Mouse (Mus musculus) gastrocnemius, postnatal 25 days (tissue): ENCODE results near the gene Bend5. TPM values are rescaled to one million over a fixed set of nuclear protein-coding genes. Genes with fewer than 3 reads are reported as not detected.

Experiments
- DNase-seq: peaks from one replicate; pipeline ENCODE4 v3.0.0; 2022
- total RNA-seq, 2 experiments: library from RNA; stranded (reverse); gene quantifications; 1 replicate in 1 of 2; 2 replicates in 1 of 2; pipeline ENCODE4 v1.2.3; 2021

The Bend5 gene
- total RNA-seq, 2 experiments from 2014 or later = 0.32 to 1.1 TPM

DNA sequence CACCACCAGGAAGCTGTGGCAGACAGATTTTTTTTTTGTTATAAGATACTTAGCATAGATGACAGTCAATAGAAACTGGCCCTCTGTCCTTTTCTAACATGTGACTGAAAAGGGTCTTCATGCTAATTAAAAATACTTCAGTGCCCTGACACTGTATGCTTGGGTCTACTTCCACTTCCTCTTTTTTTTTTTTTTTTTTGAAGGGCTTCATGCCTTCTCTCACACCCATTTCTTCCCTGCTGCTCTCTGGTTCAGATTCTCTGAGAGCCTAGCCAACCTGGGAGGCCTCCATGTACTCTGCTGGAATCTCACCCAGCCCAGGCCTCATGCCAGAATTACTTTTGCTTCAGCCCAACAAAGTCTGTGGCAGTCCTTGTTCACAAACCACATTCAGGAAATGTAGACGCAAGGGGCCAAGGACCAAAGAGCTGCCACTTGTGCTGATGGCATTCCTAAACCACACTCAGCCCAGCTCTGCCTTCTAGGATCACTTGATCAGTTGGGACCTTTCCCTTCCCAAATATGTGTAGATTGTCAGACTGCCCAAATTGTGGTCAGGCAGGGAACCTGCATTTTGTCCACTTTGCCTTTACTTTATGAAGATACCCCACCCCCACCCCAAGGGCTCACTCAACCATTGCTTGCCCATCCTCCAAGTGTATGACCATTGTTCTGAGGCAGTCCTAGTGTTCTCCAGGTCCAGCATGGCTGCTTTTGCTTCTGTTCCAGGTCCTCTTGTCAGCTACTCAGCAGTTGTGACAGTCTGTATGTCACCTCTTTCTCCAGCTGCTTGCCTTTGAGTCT lies 27.8 kb downstream of the Bend5 start:
- peak; percentile 41 for DNase-seq

DNA sequence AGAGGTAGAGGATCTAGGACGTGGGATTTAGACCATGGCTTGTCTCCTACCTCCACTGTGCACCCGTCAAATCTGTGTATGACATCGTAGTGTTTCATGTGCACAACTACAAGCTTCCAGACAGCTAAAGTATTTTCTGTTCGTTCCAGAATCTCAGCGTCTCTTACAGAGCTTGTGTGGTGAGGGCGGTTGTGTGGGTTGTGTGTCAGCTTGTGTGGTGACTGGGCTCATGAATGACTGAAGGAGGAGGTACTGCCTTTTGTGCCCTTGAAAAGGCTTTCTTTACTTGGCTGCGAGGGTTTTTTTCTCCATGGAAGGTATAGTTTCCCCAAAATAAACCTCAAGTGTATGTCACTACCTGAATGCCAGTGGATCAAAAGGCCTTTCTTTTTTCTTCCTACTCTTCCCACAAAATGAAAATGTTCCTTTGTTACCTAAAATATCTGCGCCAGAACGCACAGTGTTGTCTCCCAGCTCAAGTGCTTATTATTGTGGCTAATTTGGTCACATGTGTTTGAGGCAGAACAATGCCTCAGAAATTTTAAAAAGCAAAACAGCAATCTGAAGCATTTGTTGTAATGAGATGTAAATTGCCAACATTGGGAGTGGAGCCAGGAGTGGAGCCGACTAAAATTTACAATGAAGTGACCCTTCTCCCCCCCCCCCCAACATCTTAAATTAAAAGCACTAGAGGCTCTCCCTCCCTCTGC lies 29.3 kb downstream of the Bend5 start:
- no peak for DNase-seq

DNA sequence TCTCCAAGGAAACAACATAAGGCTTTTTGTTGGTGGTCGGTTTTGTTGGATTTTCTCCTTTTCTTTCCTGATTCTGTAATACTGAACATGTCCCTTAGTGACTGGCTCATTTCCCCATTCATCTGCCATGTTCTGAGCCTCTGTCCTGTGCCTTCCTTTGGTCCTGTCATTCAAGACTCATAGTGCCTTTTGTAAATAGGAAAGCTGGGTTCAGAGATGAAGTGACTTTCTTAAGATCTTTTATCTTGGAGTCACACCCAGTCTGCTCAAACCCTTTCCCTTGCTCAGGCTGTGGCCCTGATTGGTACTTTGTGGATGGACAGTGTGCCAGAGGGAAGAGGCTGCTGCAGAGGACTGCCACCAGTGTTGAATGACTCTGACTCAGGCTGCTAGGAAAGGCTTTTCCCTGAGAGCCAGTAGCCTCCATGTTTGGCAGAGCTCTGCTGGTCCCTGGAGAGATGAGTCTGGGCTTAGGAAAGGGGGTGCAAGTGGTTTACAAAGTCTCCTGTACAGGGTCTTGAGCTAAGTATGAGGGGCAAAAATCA lies 29.9 kb downstream of the Bend5 start:
- DNase-seq = no peak

DNA sequence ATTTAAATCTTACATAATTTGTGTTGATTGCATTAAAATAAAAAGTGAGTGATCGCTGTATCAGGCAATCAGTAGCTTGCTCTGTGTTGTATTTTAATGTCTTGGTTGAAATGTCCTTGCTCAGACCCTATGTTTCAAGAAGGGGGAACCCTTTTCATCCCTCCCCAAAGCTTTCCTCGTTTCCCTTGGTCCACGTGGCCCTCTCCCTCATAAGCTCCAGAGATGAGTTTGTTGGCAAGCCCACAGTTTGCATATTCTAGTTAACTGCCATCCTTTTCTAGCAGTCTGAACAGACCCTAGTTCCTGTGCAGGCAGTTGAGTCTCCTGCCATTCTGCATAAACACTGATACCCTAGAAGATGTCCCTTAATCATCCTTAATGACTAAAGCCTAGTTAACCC lies 33.1 kb downstream of the Bend5 start:
- DNase-seq = no peak

DNA sequence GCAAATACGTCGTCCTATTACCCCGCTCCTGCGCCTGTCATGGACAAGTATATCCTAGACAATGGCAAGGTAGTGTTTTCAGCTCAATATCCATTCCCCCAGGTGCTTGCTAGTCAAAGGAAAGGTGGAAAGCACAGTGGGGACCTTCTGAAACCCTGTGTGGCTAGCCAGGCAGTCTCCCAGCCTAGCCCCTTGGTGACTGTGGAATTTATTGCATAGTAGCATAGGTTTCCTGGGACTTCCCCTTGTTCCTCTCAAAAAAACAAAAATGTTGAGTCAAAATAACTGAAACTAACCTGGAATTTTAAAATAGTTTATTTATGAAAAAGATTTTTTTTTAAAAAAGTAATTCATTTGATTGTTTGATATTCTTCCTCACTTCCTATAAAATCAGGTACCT lies 33.8 kb downstream of the Bend5 start:
- no peak for DNase-seq

DNA sequence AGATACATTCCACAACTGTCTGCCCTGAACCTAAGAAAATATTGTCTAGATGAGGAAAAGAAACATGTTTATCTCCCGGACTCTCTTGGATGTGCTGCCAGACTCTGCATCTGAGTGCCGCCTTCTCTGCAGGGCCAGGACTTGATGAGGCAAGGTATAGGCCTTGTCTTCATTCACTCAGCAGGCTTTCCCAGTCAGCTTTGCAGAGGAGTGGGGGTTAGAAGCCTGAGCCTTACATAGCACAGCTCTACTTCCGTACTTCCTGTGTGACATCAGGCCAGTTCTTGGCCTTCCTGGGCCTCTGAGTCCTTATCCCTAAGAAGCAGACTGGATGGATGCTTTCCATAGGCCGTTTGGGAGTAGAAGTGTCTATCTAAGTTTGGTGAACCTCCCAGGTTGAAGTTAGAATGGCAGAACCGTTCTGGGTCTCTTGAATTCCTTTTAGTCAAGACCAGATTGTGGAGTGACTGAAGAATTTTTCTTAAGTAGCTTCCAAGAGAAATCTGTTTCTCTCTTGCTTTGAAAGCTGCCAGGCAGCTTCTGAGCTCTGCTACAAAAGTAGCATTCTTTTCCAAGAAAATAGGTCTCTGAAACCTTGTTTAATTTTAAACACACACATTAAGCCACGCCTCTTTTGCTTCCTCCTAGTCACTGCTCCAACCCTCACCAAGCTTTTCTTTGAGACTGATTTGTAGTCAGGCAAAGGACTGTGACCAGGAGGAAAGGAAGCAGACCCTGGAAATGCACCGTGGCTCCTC lies 34.8 kb downstream of the Bend5 start:
- no peak for DNase-seq

DNA sequence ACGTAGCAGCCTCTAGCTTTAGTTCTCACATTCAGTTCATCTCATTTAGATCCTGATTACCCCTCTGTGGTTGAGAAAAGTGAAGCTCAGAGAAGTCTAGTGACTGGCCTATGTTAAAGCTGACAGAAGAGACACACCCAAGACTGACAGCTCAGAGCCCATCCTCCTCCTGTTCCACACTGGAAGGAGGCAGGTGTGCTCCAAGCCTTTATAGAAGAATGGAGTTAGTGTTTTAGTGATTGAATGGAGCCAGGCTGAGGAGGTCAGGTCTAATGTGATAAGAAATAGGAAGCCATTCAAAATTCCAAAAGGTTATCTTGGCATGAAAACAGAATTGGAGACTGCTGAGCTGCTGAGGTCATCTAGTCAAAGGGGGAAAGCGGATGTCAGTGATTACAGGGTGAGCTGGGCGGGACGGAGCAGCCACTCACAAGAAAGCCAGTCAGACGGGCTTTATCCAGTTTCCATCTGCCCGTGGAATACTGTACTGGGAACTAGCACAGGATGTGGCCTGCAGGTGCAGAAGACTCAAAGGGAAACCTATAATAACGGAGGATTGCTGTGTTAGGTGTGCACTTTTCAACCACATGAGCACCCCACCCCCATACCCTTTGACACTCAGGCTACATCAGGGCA lies 36.6 kb downstream of the Bend5 start:
- DNase-seq = no peak

DNA sequence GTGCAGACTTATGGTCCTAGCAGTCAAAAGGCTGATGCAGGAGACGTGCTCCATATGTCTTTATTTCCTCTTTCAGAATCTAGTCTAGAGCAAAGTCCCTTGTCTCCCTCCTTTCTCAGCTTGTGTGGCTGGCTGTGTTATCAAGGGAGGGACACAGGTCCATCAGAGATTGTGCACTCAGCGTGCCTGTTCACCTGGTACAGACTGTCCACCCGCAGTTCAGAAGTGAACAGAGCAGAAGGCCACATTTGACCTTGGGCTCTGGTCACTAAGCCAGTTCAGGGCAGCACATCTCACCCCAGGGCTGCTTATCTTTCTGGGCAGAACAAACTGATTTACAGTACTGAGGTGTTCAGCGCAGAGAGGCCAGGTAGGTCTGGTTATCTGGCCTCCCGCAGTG lies 37.4 kb downstream of the Bend5 start:
- no peak for DNase-seq

DNA sequence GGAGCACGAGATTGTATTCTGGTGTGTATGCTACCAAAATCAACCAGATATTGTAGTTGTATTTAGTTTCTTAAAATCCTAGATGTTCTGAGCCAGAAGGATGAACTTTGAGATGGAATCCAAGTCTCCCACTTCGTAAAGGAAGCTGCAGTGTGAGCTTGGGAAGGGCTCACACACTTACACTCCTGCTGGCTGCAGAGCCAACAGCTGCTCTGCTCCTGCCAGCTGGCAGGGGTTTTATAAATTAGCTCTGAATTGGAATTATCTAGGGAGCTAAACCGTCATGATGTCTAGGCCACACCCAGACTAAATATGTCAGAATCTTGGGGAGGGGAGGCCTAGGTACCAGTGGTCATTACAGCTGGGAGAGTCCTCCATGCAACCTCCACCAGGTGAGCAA lies 38.5 kb downstream of the Bend5 start:
- DNase-seq = no peak

DNA sequence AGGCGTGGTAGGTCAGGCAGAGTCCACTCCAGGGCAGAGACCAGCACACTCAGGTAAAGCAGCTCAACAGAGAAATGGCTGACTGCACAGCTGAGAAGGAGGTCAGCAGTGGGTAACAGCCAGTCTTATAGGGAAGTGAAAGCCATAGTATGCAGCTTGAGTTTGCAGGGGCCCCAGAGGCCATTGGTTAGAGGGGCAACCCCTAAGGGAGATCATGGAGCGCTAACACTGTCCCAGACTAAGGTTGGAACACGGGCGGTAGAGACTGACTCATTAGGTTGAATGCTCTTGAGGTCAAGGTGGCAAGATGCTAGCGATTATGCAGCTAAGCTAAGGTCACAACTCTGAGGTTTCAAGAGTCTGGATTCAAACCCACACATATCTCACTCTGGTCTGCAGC lies 40.8 kb downstream of the Bend5 start:
- no peak for DNase-seq

DNA sequence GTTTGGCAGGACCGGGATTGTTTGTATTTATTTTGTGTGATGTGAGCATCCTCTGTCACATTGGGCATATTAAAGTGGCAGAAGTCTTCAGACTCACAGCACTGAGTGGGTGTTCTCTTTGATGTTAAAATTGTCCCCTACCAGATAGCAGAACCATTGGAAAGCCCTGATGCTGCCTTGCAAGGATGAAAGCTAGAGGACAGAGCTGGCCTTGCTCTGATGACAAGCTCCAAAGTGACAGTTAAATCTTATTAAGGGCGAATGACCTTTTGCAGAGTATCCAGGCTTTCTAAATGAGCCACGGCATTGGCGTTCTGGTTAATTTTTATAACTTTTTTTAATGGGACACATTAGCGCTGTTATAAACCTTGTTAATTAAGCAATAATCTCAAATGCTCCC lies 42.8 kb downstream of the Bend5 start:
- DNase-seq = no peak

DNA sequence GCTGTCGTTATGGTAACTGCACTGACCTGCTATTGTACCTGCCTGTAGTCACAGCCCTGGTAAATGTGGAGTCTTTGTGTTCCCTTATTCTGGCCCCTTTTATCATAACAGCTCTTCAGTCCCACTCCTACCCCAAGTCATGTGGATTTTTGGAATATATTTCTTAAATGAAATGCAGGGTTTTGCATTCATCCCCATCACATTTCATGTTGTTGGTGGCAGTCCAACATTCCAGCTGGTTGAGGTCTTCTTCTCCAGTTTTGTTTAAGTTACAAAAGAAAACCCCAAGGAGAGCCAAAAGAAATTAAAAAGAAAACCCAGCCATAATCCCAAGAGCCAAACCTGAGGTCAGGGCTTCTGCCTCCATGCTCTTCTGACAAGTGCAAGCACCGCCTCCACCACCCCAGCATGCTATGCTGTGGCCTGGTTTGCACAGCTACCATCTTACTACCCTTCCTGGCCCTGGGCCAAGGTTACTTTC lies 52.5 kb downstream of the Bend5 start:
- no peak for DNase-seq

DNA sequence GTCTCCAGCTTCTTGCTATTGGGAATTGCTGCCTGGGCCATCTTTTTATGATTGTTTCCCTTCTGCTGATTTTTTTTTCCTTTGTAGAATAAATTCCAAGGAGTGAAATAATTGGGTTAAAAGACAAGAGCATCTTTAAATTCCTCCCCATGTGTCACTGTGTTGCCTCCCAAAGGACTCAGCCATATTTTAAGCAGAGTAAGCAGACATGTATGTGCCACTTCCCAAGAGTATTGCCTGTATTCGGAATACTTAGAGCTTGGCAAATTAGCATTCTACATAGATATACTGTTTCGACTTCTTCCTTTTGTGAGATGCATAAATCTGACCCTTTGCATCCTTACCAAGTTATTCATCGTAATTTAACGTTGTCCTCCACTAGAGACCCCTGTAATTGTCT lies 53.0 kb downstream of the Bend5 start:
- no peak for DNase-seq

DNA sequence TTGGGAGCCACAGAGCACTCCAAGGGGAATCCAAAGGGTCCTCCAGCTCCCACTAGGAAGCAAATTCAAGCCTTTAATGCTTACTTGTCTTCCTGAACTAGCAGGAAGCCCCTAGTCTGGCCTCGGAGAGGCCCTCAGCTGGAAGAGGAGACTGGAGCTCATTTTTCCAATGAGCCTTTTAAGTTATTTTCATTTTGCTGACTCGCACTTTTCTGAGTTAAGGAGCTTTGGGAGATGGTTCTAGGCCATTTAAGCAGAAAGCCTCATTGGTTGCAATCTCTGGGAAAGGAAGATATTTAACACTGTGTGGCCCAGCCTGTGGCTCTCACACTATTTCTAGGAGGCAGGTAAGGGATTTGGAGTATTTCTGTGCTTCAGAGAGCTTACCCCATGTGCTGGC lies 55.0 kb downstream of the Bend5 start:
- DNase-seq = no peak

DNA sequence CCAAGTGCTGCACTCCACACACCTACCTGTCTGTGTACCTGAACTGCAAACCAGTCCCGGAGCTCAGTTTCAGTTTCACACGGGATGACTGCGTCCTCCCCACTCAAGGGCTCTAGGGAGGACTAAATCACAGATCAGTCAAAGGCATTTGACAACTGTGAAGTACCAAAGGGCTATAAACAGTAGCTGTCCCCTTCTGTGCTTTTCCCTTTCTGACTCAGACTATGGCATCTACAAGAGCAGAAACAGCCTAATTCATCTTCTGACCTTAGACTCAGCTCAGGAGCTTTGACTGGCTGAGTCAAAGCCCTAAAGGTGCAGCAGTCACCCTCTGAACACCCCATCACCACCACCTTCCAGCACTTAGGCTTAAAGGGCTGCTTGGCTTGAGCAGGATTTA lies 56.9 kb downstream of the Bend5 start:
- no peak for DNase-seq

DNA sequence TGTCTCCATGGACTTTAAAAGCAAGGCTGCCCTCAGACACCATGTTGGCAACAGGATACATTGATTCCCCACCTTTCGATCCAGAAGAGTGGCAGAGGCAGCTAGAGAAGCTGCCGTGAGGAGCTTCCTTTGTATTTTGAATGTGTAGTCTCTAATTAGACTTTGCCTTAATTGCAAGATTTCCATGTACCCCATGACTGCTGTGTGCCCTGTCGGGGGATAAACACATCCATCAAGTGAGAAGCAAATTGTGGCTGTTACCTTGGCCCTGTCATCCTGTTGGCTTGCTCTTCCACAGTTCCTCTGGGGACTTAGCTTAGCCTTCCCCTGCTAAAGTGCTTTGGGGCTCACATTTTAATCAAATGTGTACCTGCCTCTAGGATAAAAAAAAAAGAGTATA lies 57.7 kb downstream of the Bend5 start:
- DNase-seq = no peak

DNA sequence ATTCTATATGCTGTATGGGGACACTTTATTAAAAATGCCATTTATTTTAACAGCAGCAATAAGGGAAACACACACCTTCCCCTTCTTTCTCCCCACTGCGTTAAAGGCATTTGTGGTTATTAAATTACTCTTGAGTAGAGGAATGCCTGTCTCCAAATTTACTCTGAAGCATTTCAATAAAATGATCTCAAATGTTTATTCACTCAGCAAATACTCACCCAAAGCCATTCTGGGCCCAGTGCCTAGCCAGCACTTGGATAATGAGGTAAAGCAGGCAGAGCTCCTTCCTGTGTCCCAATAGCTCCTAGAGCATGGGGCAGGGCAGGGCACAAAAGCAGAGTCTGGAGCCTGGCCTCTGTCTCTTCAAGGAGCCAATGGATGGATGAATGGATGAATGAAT lies 58.2 kb downstream of the Bend5 start:
- no peak for DNase-seq

DNA sequence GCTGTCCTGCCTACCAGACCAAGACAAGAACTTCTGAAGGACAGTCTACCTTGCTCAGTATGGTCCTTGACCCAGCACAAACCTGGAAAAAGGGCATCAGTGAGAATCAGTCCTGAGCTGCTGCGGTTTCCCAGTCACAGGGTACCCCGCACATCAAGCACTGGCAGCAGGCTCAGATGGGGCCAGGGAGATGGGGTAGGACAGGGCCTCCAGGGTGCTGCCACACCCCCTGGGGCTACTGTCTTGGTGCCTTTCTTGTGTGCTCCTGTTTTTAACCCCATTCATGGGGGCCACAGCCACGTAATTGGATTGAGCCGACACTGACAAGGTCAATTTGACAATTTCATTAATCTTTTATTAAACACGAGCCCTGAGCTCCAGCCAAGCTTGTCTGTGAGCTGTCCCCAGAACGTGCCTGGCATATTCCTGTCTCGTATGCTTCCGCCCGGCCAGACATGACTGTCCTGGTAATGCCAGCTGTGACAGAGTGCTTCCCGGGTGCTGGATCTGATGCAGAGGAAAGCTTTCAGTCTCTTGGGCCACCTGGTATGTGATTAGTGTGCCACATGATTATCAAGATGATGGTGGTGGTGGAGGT lies 60.7 kb downstream of the Bend5 start:
- no peak for DNase-seq

DNA sequence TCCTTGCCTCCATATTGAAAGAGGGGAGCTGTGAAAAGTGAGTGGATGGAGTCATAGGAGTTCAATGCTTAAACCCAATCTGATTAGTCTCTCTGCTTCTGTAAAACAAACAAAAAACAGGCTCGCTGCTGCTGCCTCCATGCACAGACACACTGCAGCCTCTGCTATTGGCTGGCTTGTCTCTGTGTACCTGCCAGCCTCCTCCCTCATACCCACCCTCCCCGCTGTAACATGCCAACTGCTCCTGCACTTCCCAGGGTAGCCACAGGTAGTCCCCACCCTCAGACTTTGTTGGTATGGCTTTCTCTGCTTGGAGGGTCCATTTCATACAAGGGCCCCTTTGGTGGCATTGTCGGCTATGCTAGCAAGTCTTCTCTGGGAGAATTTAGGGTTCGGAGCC lies 62.7 kb downstream of the Bend5 start:
- no peak for DNase-seq

DNA sequence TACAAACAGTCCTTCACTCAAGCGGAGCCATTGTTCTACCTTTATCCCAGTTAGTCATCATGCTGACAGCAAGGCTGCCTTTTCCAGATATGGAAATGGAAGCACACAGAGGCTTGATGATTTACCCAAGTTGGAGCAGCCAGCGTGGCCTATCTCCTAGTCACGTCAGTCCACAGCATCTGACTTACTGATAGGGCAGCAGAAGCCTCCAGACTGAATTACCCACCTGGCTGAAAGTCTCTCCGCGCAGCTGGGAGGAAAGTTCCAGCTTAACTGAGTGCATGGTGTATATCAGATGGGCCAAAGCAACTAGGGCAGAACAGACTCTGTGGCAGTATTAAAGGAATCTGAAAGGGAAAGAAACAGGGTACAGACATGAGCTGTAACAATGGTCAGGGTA lies 68.7 kb downstream of the Bend5 start:
- no peak for DNase-seq

DNA sequence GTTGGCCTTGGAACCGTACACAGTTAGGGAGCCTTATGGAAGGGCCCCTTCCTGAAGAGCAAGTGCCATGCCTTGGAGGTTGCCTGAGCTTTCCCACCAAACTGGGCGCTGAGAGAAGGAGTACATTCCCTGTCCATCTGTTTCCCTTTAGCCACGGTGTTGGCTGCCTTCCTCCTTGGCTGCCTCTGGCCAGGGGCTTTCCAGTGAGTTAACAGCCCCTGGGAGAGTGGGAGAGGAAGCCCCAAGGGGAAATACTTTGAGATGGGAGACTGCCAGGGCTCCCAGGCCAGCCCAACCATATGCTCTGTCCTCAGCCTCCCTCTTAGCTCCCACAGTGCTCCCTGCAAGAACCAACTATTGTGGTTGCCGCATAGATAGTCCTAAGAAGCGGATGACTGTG lies 70.4 kb downstream of the Bend5 start:
- DNase-seq = peak; percentile 37

DNA sequence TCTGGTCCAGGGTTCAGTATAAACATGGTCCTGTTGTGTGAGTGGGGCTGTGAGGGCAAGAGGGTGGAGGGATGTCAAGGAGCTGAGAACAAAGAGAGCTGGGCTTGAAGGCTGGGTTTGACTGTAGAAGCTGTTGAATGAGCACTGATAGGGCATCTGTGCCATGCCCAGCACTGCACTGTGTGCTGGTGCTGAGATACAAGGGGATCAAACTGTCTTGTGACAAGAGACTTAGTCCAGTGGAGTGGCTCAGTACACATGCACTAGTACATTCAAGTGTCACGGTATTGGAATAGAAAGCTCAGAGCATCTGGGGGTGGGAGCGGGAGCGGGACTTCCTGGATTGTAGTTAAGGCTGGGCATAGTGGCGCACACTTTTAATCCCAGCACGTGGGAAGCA lies 71.4 kb downstream of the Bend5 start:
- DNase-seq = no peak
